ENCODE assay signal across 9 mouse cellular contexts in the genomic region with DNA sequence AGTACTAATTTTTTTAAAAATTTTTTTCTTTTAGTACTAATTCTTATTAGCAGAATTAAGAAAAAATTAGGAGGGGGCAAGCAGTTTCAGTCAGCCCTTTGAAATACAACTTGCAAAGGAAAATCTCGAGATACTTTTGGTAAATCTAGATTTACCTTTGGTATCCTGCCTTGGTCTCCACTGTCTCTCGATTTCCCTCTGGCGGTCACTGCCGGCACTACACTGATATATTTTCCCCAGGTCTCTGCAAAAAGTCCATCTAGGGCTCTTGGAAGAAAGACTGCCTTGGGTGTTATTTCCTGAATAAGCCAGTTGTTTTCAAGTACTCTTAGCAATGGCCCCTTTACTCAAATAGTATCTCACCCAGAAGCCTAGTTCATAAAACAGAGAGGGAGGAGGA.
A peak's percentile ranks its signal among the peaks of the same experiment; 100 is the strongest.
DNase-seq lines count a peak whose midpoint lies in the region; ATAC-seq and TF ChIP-seq lines count a peak whose summit lies in the region.
"Had no signal": no experiment of that assay in that cellular context is flagged by ENCODE, and none has a peak within 500 bp of the region (broad histone marks: within the 10 kb centered on the region; RNA-seq: fewer than 3 reads in every experiment).

No protein-coding gene starts in this region.

- no peaks in the 10 kb centered on the region for H3K36me3 ChIP-seq in heart, embryonic 10.5 days
- H3K36me3 ChIP-seq in forebrain, embryonic 10.5 days (replicated peaks): no peaks in the 10 kb centered on the region
- no peaks in the 10 kb centered on the region for H3K36me3 ChIP-seq in hindbrain, embryonic 15.5 days
- H3K36me3 ChIP-seq in midbrain, embryonic 16.5 days (ENCODE audit: control insufficient read depth, insufficient read depth, low read length): no peaks in the 10 kb centered on the region

- H3K4me1 ChIP-seq in heart, embryonic 10.5 days: no peaks in the 10 kb centered on the region
- no peaks in the 10 kb centered on the region for H3K4me1 ChIP-seq in bone marrow, adult 2 months (ENCODE audit: control insufficient read depth, insufficient read depth, low read length)
- H3K4me1 ChIP-seq in forebrain, embryonic 10.5 days: no peaks in the 10 kb centered on the region
- H3K4me1 ChIP-seq in hindbrain, embryonic 15.5 days (replicated peaks): no peaks in the 10 kb centered on the region
- no peaks in the 10 kb centered on the region for H3K4me1 ChIP-seq in midbrain, embryonic 16.5 days (ENCODE audit: control insufficient read depth, insufficient read depth, low read length)
- H3K4me1 ChIP-seq: megakaryocyte, embryonic 14.5 days had no signal

- WGBS in heart, embryonic 10.5 days: 7% methylated on average over 4 of the region's 4 CpGs
- WGBS in bone marrow, adult 2 months: 0% methylated on average over 4 of the region's 4 CpGs
- 11% methylated on average over 4 of the region's 4 CpGs for WGBS in forebrain, embryonic 10.5 days
- WGBS in hindbrain, embryonic 15.5 days: 8% methylated on average over 4 of the region's 4 CpGs
- WGBS in midbrain, embryonic 16.5 days: 5% methylated on average over 4 of the region's 4 CpGs

- intact Hi-C loops in left cerebral cortex, postnatal 25 days (cut with DNase I): loop anchor here (2.0 to 5.0 kb wide), 4 partner anchors 69 to 759 kb away; no protein-coding TSS in a partner anchor

- H3K27ac ChIP-seq in heart, embryonic 10.5 days: no peak overlapping the region
- H3K27ac ChIP-seq in bone marrow, adult 2 months (ENCODE audit: control insufficient read depth, insufficient read depth, low read depth, low read length, poor library complexity): no peak overlapping the region
- no peak overlapping the region for H3K27ac ChIP-seq in forebrain, embryonic 10.5 days
- no peak overlapping the region for H3K27ac ChIP-seq in hindbrain, embryonic 15.5 days (replicated peaks)
- no peak overlapping the region for H3K27ac ChIP-seq in midbrain, embryonic 16.5 days (ENCODE audit: low read length)

- peak; percentile 45 to 90 for DNase-seq in heart, adult 18-20 months
- no peak for DNase-seq in heart, embryonic 10.5 days (ENCODE audit: low spot score)
- peak; percentile 65 for DNase-seq in forebrain, embryonic 10.5 days (ENCODE audit: extremely low spot score, low spot score)
- DNase-seq in left cerebral cortex, postnatal 25 days (ENCODE audit: low spot score in 2 of 2): peak; percentile 86 to 93
- DNase-seq in spleen, postnatal 4 days (ENCODE audit: low spot score in 2 of 2): peak; percentile 57 to 85

- no peak overlapping the region for H3K9ac ChIP-seq in hindbrain, embryonic 15.5 days
- no peak overlapping the region for H3K9ac ChIP-seq in midbrain, embryonic 16.5 days (ENCODE audit: low read depth, low read length)

- peak; percentile 67 for TF ChIP-seq CTCF in bone marrow, adult 2 months (IDR thresholded peaks at IDR 0.05; ENCODE audit: control insufficient read depth, insufficient read depth, low read length)

- H3K4me2 ChIP-seq in hindbrain, embryonic 15.5 days: no peak overlapping the region
- H3K4me2 ChIP-seq in midbrain, embryonic 16.5 days (ENCODE audit: low read length): no peak overlapping the region

- H3K9me3 ChIP-seq in heart, embryonic 10.5 days: no peaks in the 10 kb centered on the region
- H3K9me3 ChIP-seq in forebrain, embryonic 10.5 days: no peaks in the 10 kb centered on the region
- H3K9me3 ChIP-seq in hindbrain, embryonic 15.5 days: no peaks in the 10 kb centered on the region
- H3K9me3 ChIP-seq in midbrain, embryonic 16.5 days (replicated peaks; ENCODE audit: control insufficient read depth, low read length, poor library complexity, severe bottlenecking): no peaks in the 10 kb centered on the region
- H3K9me3 ChIP-seq: megakaryocyte, embryonic 14.5 days had no signal

- no peak overlapping the region for H3K4me3 ChIP-seq in heart, embryonic 10.5 days
- no peak overlapping the region for H3K4me3 ChIP-seq in bone marrow, adult 2 months (replicated peaks; ENCODE audit: control insufficient read depth, low read depth, low read length)
- no peak overlapping the region for H3K4me3 ChIP-seq in forebrain, embryonic 10.5 days
- H3K4me3 ChIP-seq in hindbrain, embryonic 15.5 days: no peak overlapping the region
- H3K4me3 ChIP-seq in midbrain, embryonic 16.5 days (ENCODE audit: low read depth, low read length): no peak overlapping the region
- H3K4me3 ChIP-seq: megakaryocyte, embryonic 14.5 days had no signal

- ATAC-seq in hindbrain, embryonic 15.5 days (ENCODE audit: low FRiP score, low read depth): peak; percentile 48; the same call in 1 of the 2 replicates
- ATAC-seq in midbrain, embryonic 16.5 days: peak; percentile 72

- H3K27me3 ChIP-seq in heart, embryonic 10.5 days (ENCODE audit: insufficient read depth, poor library complexity, severe bottlenecking): no peaks in the 10 kb centered on the region
- H3K27me3 ChIP-seq in forebrain, embryonic 10.5 days (ENCODE audit: poor library complexity, severe bottlenecking): no peaks in the 10 kb centered on the region
- no peaks in the 10 kb centered on the region for H3K27me3 ChIP-seq in hindbrain, embryonic 15.5 days
- no peaks in the 10 kb centered on the region for H3K27me3 ChIP-seq in midbrain, embryonic 16.5 days (ENCODE audit: control insufficient read depth, insufficient read depth, low read depth, low read length)
- H3K27me3 ChIP-seq: megakaryocyte, embryonic 14.5 days had no signal

- TF ChIP-seq POLR2A in bone marrow, adult 2 months (IDR thresholded peaks at IDR 0.05; ENCODE audit: borderline replicate concordance, control insufficient read depth, low read depth, low read length): no peak
